Mouse (Mus musculus) bone marrow, adult 2 months (tissue): ENCODE data around the gene Trim63.

Source experiments
- CTCF ChIP-seq: fragments of 200-500 bp; IDR thresholded peaks from 2 replicates; pipeline ENCODE4 v1.5.1; 2011; ENCODE audit warnings: low read length, control low read depth; ENCODE audit not compliant: control insufficient read depth, insufficient read depth
- POLR2A ChIP-seq: fragments of 200-500 bp; IDR thresholded peaks from 2 replicates; pipeline ENCODE4 v1.6.1; 2011; ENCODE audit warnings: low read depth, mild to moderate bottlenecking, control low read depth, low read length, borderline replicate concordance; ENCODE audit not compliant: control insufficient read depth

DNA sequence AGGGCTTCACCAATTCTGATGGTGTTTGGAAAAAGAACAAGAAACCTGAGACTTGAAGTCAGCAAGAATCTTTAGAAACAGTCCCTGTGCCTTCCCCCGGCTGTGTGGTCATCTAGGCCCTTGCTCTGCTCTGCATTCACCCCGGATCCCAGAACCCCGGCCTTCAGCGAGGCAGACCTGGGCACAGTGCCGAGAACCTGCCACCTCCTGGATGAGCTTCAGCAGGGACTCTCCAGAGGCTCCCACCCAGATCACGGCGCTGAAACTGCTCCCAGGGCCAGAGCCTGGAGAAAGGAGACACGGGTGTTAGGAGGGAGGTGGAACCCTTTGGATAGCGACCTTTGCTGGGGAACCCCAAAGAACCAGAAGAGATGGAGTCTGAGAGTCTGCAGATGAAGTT is 47.2 kb downstream of the Trim63 start:
- TF ChIP-seq CTCF, result no peak
- no peak for TF ChIP-seq POLR2A
